ENCODE assay signal across 10 mouse cellular contexts in genomic region chr3:57501596-57502220, GRCm38 (mm10).
"Had no signal": no experiment of that assay in that cellular context is flagged by ENCODE, and none has a peak within 500 bp of the region (broad histone marks: within the 10 kb centered on the region; RNA-seq: fewer than 3 reads in every experiment).

No protein-coding gene starts in this region.

- H3K4me3 ChIP-seq: limb, embryonic 12.5 days; liver, embryonic 13.5 days; midbrain, embryonic 12.5 days had no signal

- H3K36me3 ChIP-seq: liver, embryonic 13.5 days; midbrain, embryonic 12.5 days had no signal

- H3K27ac ChIP-seq: limb, embryonic 12.5 days; liver, embryonic 13.5 days; midbrain, embryonic 12.5 days; stomach, postnatal 0 days had no signal

- H3K27me3 ChIP-seq: limb, embryonic 12.5 days; liver, embryonic 13.5 days; midbrain, embryonic 12.5 days had no signal

- DNase-seq: kidney, postnatal 14 days; layer of hippocampus, postnatal 36 days; liver; liver, embryonic 13.5 days; liver, postnatal 0 days; thymus, postnatal 14 days had no signal

- ATAC-seq: liver, postnatal 0 days; midbrain, embryonic 16.5 days had no signal
